Mouse (Mus musculus): ENCODE data around the gene Pik3r1. TPM values are rescaled to one million over a fixed set of nuclear protein-coding genes. Genes with fewer than 3 reads are reported as not detected.
A peak's percentile ranks its signal among the peaks of the same experiment; 100 is the strongest.

Pik3r1 gene
- total and polyA plus RNA-seq, 3 experiments: 23.7 to 132 (median 111) TPM

- Histone ChIP-seq H3K36me3 (ENCODE audit: control insufficient read depth, insufficient read depth, low read length) (peaks cover 25% of the 10 kb centered on the region), H3K27ac (peak overlapping the region; percentile 96), H3K4me1 (ENCODE audit: control insufficient read depth, insufficient read depth, low read length) (peaks cover 22% of the 10 kb centered on the region), H3K9ac (ENCODE audit: low read depth, low read length) (peak overlapping the region; percentile 60), H3K27me3 (ENCODE audit: control insufficient read depth, insufficient read depth, low read length) (no peaks in the 10 kb centered on the region), H3K79me2 (replicated peaks; ENCODE audit: control insufficient read depth, insufficient read depth, low read length) (peaks cover 13% of the 10 kb centered on the region), H3K4me3 (peak overlapping the region; percentile 90)
- no peak for TF ChIP-seq CTCF (IDR thresholded peaks at IDR 0.05)
- peak; percentile 36; the same call in 1 of the 2 replicates for TF ChIP-seq EP300 (IDR thresholded peaks at IDR 0.05; ENCODE audit: insufficient read depth, low read depth, low read length)
- TF ChIP-seq POLR2A (IDR thresholded peaks at IDR 0.05; ENCODE audit: insufficient read depth, low read depth, low read length): 0 out of 2 replicates have a peak, but pooled peaks have one; percentile 32
- 6% methylated on average over 3 of the region's 3 CpGs for WGBS
- intact Hi-C loops (cut with DNase I): loop anchor here (2.0 to 5.0 kb wide), 3 partner anchors 29 to 556 kb away; no protein-coding TSS in a partner anchor
- no peak for DNase-seq
Measured at GRCm38 (mm10) chr13:101765976-101766375, 2.0 kb downstream of the Pik3r1 start.

DNA sequence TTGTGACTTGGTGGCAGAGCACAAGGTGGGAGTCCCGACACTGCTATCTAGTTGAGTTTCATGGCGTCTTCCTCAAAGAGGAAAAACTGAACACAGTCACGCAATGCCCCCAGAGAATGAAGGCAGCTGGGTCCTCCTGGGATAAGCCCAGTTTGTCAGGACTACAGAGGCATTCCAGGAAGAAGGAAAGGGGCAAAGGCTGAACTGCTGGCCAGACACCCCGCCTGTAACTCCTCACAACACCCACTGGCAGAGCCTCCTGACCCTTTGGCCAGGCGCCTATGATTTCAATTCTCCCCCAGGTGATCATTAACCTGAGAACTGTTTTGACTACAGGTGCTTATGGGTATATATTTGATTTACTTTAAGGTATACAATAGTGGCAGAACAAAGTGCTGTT lies 3.9 kb downstream of the Pik3r1 start:
- Histone ChIP-seq H3K79me2 (replicated peaks; ENCODE audit: control insufficient read depth, insufficient read depth, low read length) (peaks cover 16% of the 10 kb centered on the region), H3K36me3 (ENCODE audit: control insufficient read depth, insufficient read depth, low read length) (peaks cover 39% of the 10 kb centered on the region), H3K9ac (ENCODE audit: low read depth, low read length) (peak overlapping the region; percentile 41), H3K27ac (peak overlapping the region; percentile 62), H3K4me1 (ENCODE audit: control insufficient read depth, insufficient read depth, low read length) (peaks cover 34% of the 10 kb centered on the region), H3K27me3 (ENCODE audit: control insufficient read depth, insufficient read depth, low read length) (no peaks in the 10 kb centered on the region), H3K4me3 (peak overlapping the region; percentile 27)
- TF ChIP-seq CTCF (IDR thresholded peaks at IDR 0.05): no peak
- peak; percentile 30; the same call in 1 of the 2 replicates for TF ChIP-seq EP300 (IDR thresholded peaks at IDR 0.05; ENCODE audit: insufficient read depth, low read depth, low read length)
- 42% methylated on average over 5 of the region's 5 CpGs for WGBS
- intact Hi-C loops (cut with DNase I): no loop called here
- no peak for DNase-seq

DNA sequence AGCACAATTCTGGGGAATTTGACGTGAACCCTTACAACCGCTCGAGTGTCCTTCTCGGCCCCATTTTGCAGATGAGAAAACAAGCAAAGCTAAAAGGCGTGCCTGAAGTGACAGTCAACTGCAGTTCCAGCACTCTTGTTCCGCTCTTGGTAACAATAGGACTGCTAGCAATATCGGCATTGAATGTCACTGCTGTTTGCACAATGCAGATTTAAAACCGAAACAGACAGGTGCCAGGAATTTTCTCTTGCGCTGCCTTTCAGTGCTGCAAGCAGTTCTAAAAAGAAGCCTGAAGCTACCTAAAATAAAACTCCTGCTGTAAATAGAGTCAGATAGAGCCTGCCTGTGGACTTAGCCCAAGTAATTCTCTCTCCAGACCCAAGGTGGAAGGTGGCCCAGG lies 4.3 kb downstream of the Pik3r1 start:
- 63% methylated on average over 9 of the region's 9 CpGs for WGBS

GRCm38 (mm10) chr13:101763149-101763548 lies 4.9 kb downstream of the Pik3r1 start:
- H3K27ac ChIP-seq: peak overlapping the region; percentile 62
- 64% methylated on average over 5 of the region's 5 CpGs for WGBS
- H3K36me3 ChIP-seq (ENCODE audit: control insufficient read depth, insufficient read depth, low read length): peaks cover 45% of the 10 kb centered on the region
- H3K27me3 ChIP-seq (ENCODE audit: control insufficient read depth, insufficient read depth, low read length): no peaks in the 10 kb centered on the region
- intact Hi-C loops (cut with DNase I): no loop called here
- no peak for DNase-seq
- H3K4me1 ChIP-seq (ENCODE audit: control insufficient read depth, insufficient read depth, low read length): peaks cover 41% of the 10 kb centered on the region
- TF ChIP-seq POLR2A (IDR thresholded peaks at IDR 0.05; ENCODE audit: insufficient read depth, low read depth, low read length) (no peak), CTCF (IDR thresholded peaks at IDR 0.05) (peak; percentile 42), EP300 (IDR thresholded peaks at IDR 0.05; ENCODE audit: insufficient read depth, low read depth, low read length) (0 out of 2 replicates have a peak, but pooled peaks have one; percentile 35)
- peak overlapping the region; percentile 27 for H3K4me3 ChIP-seq
- H3K9ac ChIP-seq (ENCODE audit: low read depth, low read length): peak overlapping the region; percentile 16; the same call in 1 of the 2 replicates
- peaks cover 19% of the 10 kb centered on the region for H3K79me2 ChIP-seq (replicated peaks; ENCODE audit: control insufficient read depth, insufficient read depth, low read length)

More for the DNA sequence above, 4.3 kb downstream of the Pik3r1 start:
- no peak for DNase-seq
- Histone ChIP-seq H3K4me3 (peak overlapping the region; percentile 27), H3K27me3 (ENCODE audit: control insufficient read depth, insufficient read depth, low read length) (no peaks in the 10 kb centered on the region), H3K36me3 (ENCODE audit: control insufficient read depth, insufficient read depth, low read length) (peaks cover 44% of the 10 kb centered on the region), H3K4me1 (ENCODE audit: control insufficient read depth, insufficient read depth, low read length) (peaks cover 36% of the 10 kb centered on the region), H3K79me2 (replicated peaks; ENCODE audit: control insufficient read depth, insufficient read depth, low read length) (peaks cover 17% of the 10 kb centered on the region), H3K27ac (peak overlapping the region; percentile 62; the same call in 1 of the 2 replicates), H3K9ac (ENCODE audit: low read depth, low read length) (peak overlapping the region; percentile 41)
- intact Hi-C loops (cut with DNase I): no loop called here
- no peak for TF ChIP-seq POLR2A (IDR thresholded peaks at IDR 0.05; ENCODE audit: insufficient read depth, low read depth, low read length)
- no peak for TF ChIP-seq EP300 (IDR thresholded peaks at IDR 0.05; ENCODE audit: insufficient read depth, low read depth, low read length)
- no peak for TF ChIP-seq CTCF (IDR thresholded peaks at IDR 0.05)

- Histone ChIP-seq H3K27ac (peak overlapping the region; percentile 63), H3K36me3 (ENCODE audit: control insufficient read depth, insufficient read depth, low read length) (peaks cover 57% of the 10 kb centered on the region), H3K4me3 (peak overlapping the region; percentile 0; the same call in 1 of the 2 replicates), H3K4me1 (ENCODE audit: control insufficient read depth, insufficient read depth, low read length) (peaks cover 52% of the 10 kb centered on the region), H3K79me2 (replicated peaks; ENCODE audit: control insufficient read depth, insufficient read depth, low read length) (peaks cover 21% of the 10 kb centered on the region), H3K9ac (ENCODE audit: low read depth, low read length) (no peak overlapping the region; the same call in none of the 2 replicates), H3K27me3 (ENCODE audit: control insufficient read depth, insufficient read depth, low read length) (no peaks in the 10 kb centered on the region)
- 30% methylated on average over 5 of the region's 5 CpGs for WGBS
- intact Hi-C loops (cut with DNase I): no loop called here
- TF ChIP-seq EP300 (IDR thresholded peaks at IDR 0.05; ENCODE audit: insufficient read depth, low read depth, low read length): peak; percentile 85
- no peak for TF ChIP-seq CTCF (IDR thresholded peaks at IDR 0.05)
- 0 out of 2 replicates have a peak, but pooled peaks have one; percentile 41 for TF ChIP-seq POLR2A (IDR thresholded peaks at IDR 0.05; ENCODE audit: insufficient read depth, low read depth, low read length)
- peak in 1 of 2 experiments; percentile 49 for DNase-seq
Measured at GRCm38 (mm10) chr13:101761617-101762016, 6.4 kb downstream of the Pik3r1 start.

GRCm38 (mm10) chr13:101760953-101761352 lies 7.1 kb downstream of the Pik3r1 start:
- H3K4me1 ChIP-seq (ENCODE audit: control insufficient read depth, insufficient read depth, low read length): peaks cover 54% of the 10 kb centered on the region
- H3K4me3 ChIP-seq: peak overlapping the region; percentile 0; the same call in 1 of the 2 replicates
- intact Hi-C loops (cut with DNase I): no loop called here
- H3K36me3 ChIP-seq (ENCODE audit: control insufficient read depth, insufficient read depth, low read length): peaks cover 63% of the 10 kb centered on the region
- H3K9ac ChIP-seq (ENCODE audit: low read depth, low read length): peak overlapping the region; percentile 57
- WGBS: 55% methylated on average over 3 of the region's 3 CpGs
- H3K27ac ChIP-seq: peak overlapping the region; percentile 63
- no peaks in the 10 kb centered on the region for H3K27me3 ChIP-seq (ENCODE audit: control insufficient read depth, insufficient read depth, low read length)
- DNase-seq: no peak
- H3K79me2 ChIP-seq (replicated peaks; ENCODE audit: control insufficient read depth, insufficient read depth, low read length): peaks cover 19% of the 10 kb centered on the region
- TF ChIP-seq POLR2A (IDR thresholded peaks at IDR 0.05; ENCODE audit: insufficient read depth, low read depth, low read length) (peak; percentile 24; the same call in 1 of the 2 replicates), EP300 (IDR thresholded peaks at IDR 0.05; ENCODE audit: insufficient read depth, low read depth, low read length) (no peak)

All from heart, adult 2 months (tissue).